Mouse (Mus musculus) adrenal gland, adult (tissue): ENCODE data around the gene Cdk4.
A peak's percentile ranks its signal among the peaks of the same experiment; 100 is the strongest.

Source experiments
- DNase-seq, 2 experiments: peaks; one replicate each; pipeline ENCODE4 v3.0.0; 2022 to 2023; ENCODE audit warnings: low spot score in 1 of 2; ENCODE audit not compliant: inconsistent age in 2 of 2

The Cdk4 gene

GRCm38 (mm10) chr10:127063239-127063872, at the start of gene Cdk4:
Cdk4 (plus strand) TSS chr10:127063534.
- peak; percentile 100 for DNase-seq

GRCm38 (mm10) chr10:127016488-127016887, 46.8 kb upstream of the Cdk4 start:
- DNase-seq = no peak

GRCm38 (mm10) chr10:127017071-127017470, 46.3 kb upstream of the Cdk4 start:
- DNase-seq = no peak

GRCm38 (mm10) chr10:127018422-127018821, 44.9 kb upstream of the Cdk4 start:
- DNase-seq = no peak

- peak; percentile 93 to 97 for DNase-seq
These were observed 32.7 kb upstream of the Cdk4 start, which contains the start of gene Tsfm for GRCm38 (mm10) chr10:127030336-127031296. Tsfm (minus strand) TSS chr10:127030840.

- no peak for DNase-seq
These were observed 30.0 kb upstream of the Cdk4 start for GRCm38 (mm10) chr10:127033301-127033741.

- no peak for DNase-seq
These were observed 27.1 kb upstream of the Cdk4 start for GRCm38 (mm10) chr10:127036273-127036672.

GRCm38 (mm10) chr10:127037641-127038040, 25.7 kb upstream of the Cdk4 start:
- no peak for DNase-seq

- DNase-seq = peak in 1 of 2 experiments; percentile 70
These were observed 22.6 kb upstream of the Cdk4 start for GRCm38 (mm10) chr10:127040569-127041214.

- DNase-seq = peak in 1 of 2 experiments; percentile 64
These were observed 22.0 kb upstream of the Cdk4 start, which contains the start of the genes Mettl1 and Eef1akmt3 for GRCm38 (mm10) chr10:127041274-127041766. Mettl1 (plus strand) TSS chr10:127041414. Eef1akmt3 (minus strand) TSS chr10:127041513.

GRCm38 (mm10) chr10:127041774-127042338, 21.5 kb upstream of the Cdk4 start:
- peak; percentile 91 to 98 for DNase-seq

- no peak for DNase-seq
These were observed 20.7 kb upstream of the Cdk4 start for GRCm38 (mm10) chr10:127042468-127043115.

- DNase-seq = no peak
These were observed 20.1 kb upstream of the Cdk4 start for GRCm38 (mm10) chr10:127043187-127043586.

GRCm38 (mm10) chr10:127047954-127048353, 15.4 kb upstream of the Cdk4 start, which contains the start of gene Cyp27b1:
Cyp27b1 (plus strand) TSS chr10:127048250.
- no peak for DNase-seq

- peak in 1 of 2 experiments; percentile 60 for DNase-seq
These were observed 14.5 kb upstream of the Cdk4 start for GRCm38 (mm10) chr10:127048608-127049394.

GRCm38 (mm10) chr10:127049395-127050118, 13.8 kb upstream of the Cdk4 start:
- DNase-seq = peak in 1 of 2 experiments; percentile 55

GRCm38 (mm10) chr10:127050119-127050474, 13.2 kb upstream of the Cdk4 start:
- DNase-seq = no peak

GRCm38 (mm10) chr10:127054646-127055045, 8.7 kb upstream of the Cdk4 start:
- DNase-seq = no peak

- no peak for DNase-seq
These were observed 7.9 kb upstream of the Cdk4 start for GRCm38 (mm10) chr10:127055406-127055805.
